32 mouse cellular contexts compared by ENCODE assay signal in the genomic region with DNA sequence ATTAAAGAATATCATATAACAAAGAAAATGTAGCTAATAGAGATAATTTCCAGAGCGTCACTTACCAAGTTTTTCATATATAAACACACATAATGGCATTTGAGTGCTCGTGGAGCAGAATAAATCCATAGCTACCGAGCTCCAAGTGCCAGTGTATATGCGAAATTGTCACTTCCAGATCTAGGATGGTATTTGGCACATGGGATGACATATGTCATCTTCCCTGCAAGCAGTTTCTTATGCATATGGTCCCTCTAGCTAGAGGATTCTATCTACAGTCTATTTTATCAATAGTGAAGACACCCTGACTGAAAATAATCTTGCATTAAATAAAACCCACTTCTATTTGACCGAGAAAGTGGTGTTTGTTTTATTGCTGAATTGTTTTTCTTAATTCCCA.
"Had no signal": no experiment of that assay in that cellular context is flagged by ENCODE, and none has a peak within 500 bp of the region (broad histone marks: within the 10 kb centered on the region; RNA-seq: fewer than 3 reads in every experiment).

No protein-coding gene starts in this region.

- H3K9ac ChIP-seq: limb, embryonic 12.5 days; limb, embryonic 13.5 days; limb, embryonic 15.5 days; liver, embryonic 12.5 days; liver, embryonic 13.5 days; liver, embryonic 14.5 days; liver, embryonic 15.5 days; liver, postnatal 0 days; lung, embryonic 14.5 days; lung, embryonic 15.5 days; midbrain, embryonic 12.5 days; midbrain, embryonic 13.5 days; midbrain, embryonic 15.5 days; neural tube, embryonic 12.5 days had no signal

- H3K4me1 ChIP-seq: liver, embryonic 12.5 days; liver, embryonic 13.5 days; liver, embryonic 15.5 days; lung, embryonic 15.5 days; megakaryocyte, embryonic 14.5 days; midbrain, embryonic 15.5 days; neural tube, embryonic 12.5 days had no signal

- DNase-seq: left cerebral cortex, postnatal 4 days; liver; liver, embryonic 13.5 days; liver, postnatal 0 days; lung, adult 18-20 months; lung, adult 2 months; lung, embryonic 14.5 days; lung, postnatal 10 days; lung, postnatal 14 days; lung, postnatal 36 days; lung, postnatal 4 days; midbrain, embryonic 14.5 days had no signal

- H3K27me3 ChIP-seq: limb, embryonic 12.5 days; limb, embryonic 13.5 days; limb, embryonic 15.5 days; liver, embryonic 12.5 days; liver, embryonic 13.5 days; liver, embryonic 15.5 days; lung, embryonic 15.5 days; megakaryocyte, embryonic 14.5 days; midbrain, embryonic 13.5 days; midbrain, embryonic 15.5 days; neural tube, embryonic 12.5 days had no signal

- H3K27ac ChIP-seq: limb, embryonic 10.5 days; limb, embryonic 12.5 days; limb, embryonic 13.5 days; limb, embryonic 15.5 days; liver, embryonic 12.5 days; liver, embryonic 13.5 days; liver, embryonic 14.5 days; liver, embryonic 15.5 days; lung, embryonic 15.5 days; macrophage; midbrain, embryonic 10.5 days; midbrain, embryonic 12.5 days; midbrain, embryonic 13.5 days; midbrain, embryonic 15.5 days; neural tube, embryonic 12.5 days had no signal

- H3K4me2 ChIP-seq: limb, embryonic 12.5 days; limb, embryonic 13.5 days; limb, embryonic 15.5 days; liver, embryonic 11.5 days; liver, embryonic 12.5 days; liver, embryonic 13.5 days; liver, embryonic 15.5 days; lung, embryonic 14.5 days; lung, embryonic 15.5 days; midbrain, embryonic 11.5 days; midbrain, embryonic 12.5 days; midbrain, embryonic 13.5 days; midbrain, embryonic 15.5 days; neural tube, embryonic 12.5 days had no signal

- ATAC-seq: liver, embryonic 12.5 days; liver, postnatal 0 days; lung, postnatal 0 days; midbrain, embryonic 13.5 days; midbrain, embryonic 15.5 days; midbrain, embryonic 16.5 days had no signal

- H3K4me3 ChIP-seq: limb, embryonic 10.5 days; limb, embryonic 12.5 days; limb, embryonic 13.5 days; limb, embryonic 15.5 days; liver, embryonic 12.5 days; liver, embryonic 13.5 days; liver, embryonic 15.5 days; lung, embryonic 15.5 days; megakaryocyte, embryonic 14.5 days; midbrain, embryonic 10.5 days; midbrain, embryonic 12.5 days; midbrain, embryonic 13.5 days; midbrain, embryonic 15.5 days; myocyte; neural tube, embryonic 12.5 days had no signal

- H3K9me3 ChIP-seq: limb, embryonic 10.5 days; limb, embryonic 12.5 days; limb, embryonic 13.5 days; limb, embryonic 15.5 days; liver, embryonic 12.5 days; liver, embryonic 13.5 days; liver, embryonic 15.5 days; lung, embryonic 15.5 days; midbrain, embryonic 10.5 days; midbrain, embryonic 12.5 days; midbrain, embryonic 13.5 days; midbrain, embryonic 15.5 days; neural tube, embryonic 12.5 days had no signal

- H3K36me3 ChIP-seq: limb, embryonic 10.5 days; limb, embryonic 12.5 days; limb, embryonic 13.5 days; limb, embryonic 15.5 days; liver, embryonic 12.5 days; liver, embryonic 13.5 days; liver, embryonic 15.5 days; lung, embryonic 15.5 days; midbrain, embryonic 10.5 days; midbrain, embryonic 12.5 days; midbrain, embryonic 13.5 days; midbrain, embryonic 15.5 days; neural tube, embryonic 12.5 days had no signal
